Mouse (Mus musculus) C2C12 (cell line): ENCODE results near the gene Tec. TPM values are rescaled to one million over a fixed set of nuclear protein-coding genes. Genes with fewer than 3 reads are reported as not detected.

ENCODE experiments used
- H3K27me3 ChIP-seq: one replicate; pipeline ENCODE4 v1.6.1; 2011; ENCODE audit not compliant: control insufficient read depth, insufficient read depth, insufficient read length
- H3K36me3 ChIP-seq: one replicate; pipeline ENCODE4 v1.6.1; 2011; ENCODE audit not compliant: control insufficient read depth, insufficient read depth
- H3K4me3 ChIP-seq: one replicate; pipeline ENCODE4 v1.5.1; 2011; ENCODE audit warnings: mild to moderate bottlenecking, control low read depth; ENCODE audit not compliant: poor library complexity, insufficient read depth, severe bottlenecking
- H3K79me2 ChIP-seq: one replicate; pipeline ENCODE4 v1.6.1; 2011; ENCODE audit not compliant: control insufficient read depth, insufficient read depth
- H3K79me3 ChIP-seq: one replicate; pipeline ENCODE4 v1.6.1; 2011; ENCODE audit warnings: low read depth, control low read depth
- H3ac ChIP-seq: one replicate; pipeline ENCODE3; 2011; ENCODE audit warnings: low read depth; ENCODE audit not compliant: control insufficient read depth, insufficient read length
- CEBPB ChIP-seq: IDR thresholded peaks from one replicate; pipeline ENCODE4 v1.6.1; 2011; ENCODE audit warnings: low read depth, mild to moderate bottlenecking, control low read depth, moderate library complexity
- CTCF ChIP-seq: IDR thresholded peaks from one replicate; pipeline ENCODE4 v1.5.1; 2011; ENCODE audit not compliant: control insufficient read depth, insufficient read depth, insufficient read length
- FOSL1 ChIP-seq: IDR thresholded peaks from one replicate; pipeline ENCODE4 v1.8.0; 2011; ENCODE audit warnings: mild to moderate bottlenecking, low read length; ENCODE audit not compliant: poor library complexity, insufficient read depth, severe bottlenecking
- MAX ChIP-seq: IDR thresholded peaks from one replicate; pipeline ENCODE4 v1.6.1; 2011; ENCODE audit warnings: mild to moderate bottlenecking, control low read depth
- MYOD1 ChIP-seq: IDR thresholded peaks from one replicate; pipeline ENCODE4 v1.6.1; 2011; ENCODE audit warnings: low read depth; ENCODE audit not compliant: control insufficient read depth, insufficient read length
- MYOG ChIP-seq: IDR thresholded peaks from one replicate; pipeline ENCODE4 v1.6.1; 2011; ENCODE audit not compliant: control insufficient read depth, insufficient read length; ENCODE audit errors: extremely low read depth
- USF1 ChIP-seq: IDR thresholded peaks from one replicate; pipeline ENCODE4 v1.6.1; 2011; ENCODE audit warnings: low read depth, mild to moderate bottlenecking, control low read depth, moderate library complexity
- polyA plus RNA-seq: library from polyadenylated mRNA; unstranded; fragments of >200 nt; fragmentation: generic; extraction: Trizol; gene quantifications from one replicate; pipeline ENCODE4 v1.2.1, GENCODE M21; 2012; ENCODE audit warnings: missing spikeins

The Tec gene
- polyA plus RNA-seq, 1 experiment: 0.88 TPM

GRCm38 (mm10) chr5:72902876-72903516 is 34.7 kb upstream of the Tec start:
- no peak overlapping the region for H3ac ChIP-seq
- H3K36me3 ChIP-seq: no peaks in the 10 kb centered on the region
- TF ChIP-seq MYOG: no peak
- TF ChIP-seq USF1: no peak
- TF ChIP-seq MAX: no peak
- TF ChIP-seq CTCF: no peak
- TF ChIP-seq FOSL1: no peak
- TF ChIP-seq CEBPB: no peak
- no peak for TF ChIP-seq MYOD1
- H3K27me3 ChIP-seq: no peaks in the 10 kb centered on the region
- H3K4me3 ChIP-seq: no peak overlapping the region
- no peaks in the 10 kb centered on the region for H3K79me3 ChIP-seq
- no peaks in the 10 kb centered on the region for H3K79me2 ChIP-seq

GRCm38 (mm10) chr5:72902312-72902711 is 34.0 kb upstream of the Tec start:
- no peaks in the 10 kb centered on the region for H3K27me3 ChIP-seq
- no peak for TF ChIP-seq CEBPB
- H3K79me2 ChIP-seq: no peaks in the 10 kb centered on the region
- H3K79me3 ChIP-seq: no peaks in the 10 kb centered on the region
- no peak overlapping the region for H3ac ChIP-seq
- no peak overlapping the region for H3K4me3 ChIP-seq
- no peaks in the 10 kb centered on the region for H3K36me3 ChIP-seq

- no peaks in the 10 kb centered on the region for H3K36me3 ChIP-seq
- H3K4me3 ChIP-seq: no peak overlapping the region
- no peaks in the 10 kb centered on the region for H3K79me3 ChIP-seq
- TF ChIP-seq USF1 (no peak), FOSL1 (no peak), MYOD1 (no peak), MYOG (no peak), CEBPB (no peak), CTCF (no peak), MAX (no peak)
- H3K79me2 ChIP-seq: no peaks in the 10 kb centered on the region
- H3ac ChIP-seq: no peak overlapping the region
- no peaks in the 10 kb centered on the region for H3K27me3 ChIP-seq
These were observed 33.6 kb upstream of the Tec start for GRCm38 (mm10) chr5:72901866-72902265.

- no peaks in the 10 kb centered on the region for H3K27me3 ChIP-seq
- H3K79me3 ChIP-seq: no peaks in the 10 kb centered on the region
- H3ac ChIP-seq: no peak overlapping the region
- H3K4me3 ChIP-seq: no peak overlapping the region
- H3K79me2 ChIP-seq: no peaks in the 10 kb centered on the region
- H3K36me3 ChIP-seq: no peaks in the 10 kb centered on the region
- TF ChIP-seq USF1 (no peak), MYOD1 (no peak), MAX (no peak)
These were observed 31.0 kb upstream of the Tec start for GRCm38 (mm10) chr5:72899255-72899654.

- Histone ChIP-seq H3K79me2 (no peaks in the 10 kb centered on the region), H3K4me3 (no peak overlapping the region), H3K79me3 (no peaks in the 10 kb centered on the region), H3K27me3 (no peaks in the 10 kb centered on the region), H3K36me3 (no peaks in the 10 kb centered on the region), H3ac (no peak overlapping the region)
- TF ChIP-seq MYOD1: no peak
- TF ChIP-seq CTCF: no peak
- no peak for TF ChIP-seq USF1
- TF ChIP-seq CEBPB: no peak
- TF ChIP-seq FOSL1: no peak
- TF ChIP-seq MAX: no peak
- TF ChIP-seq MYOG: no peak
These were observed 29.7 kb upstream of the Tec start for GRCm38 (mm10) chr5:72897998-72898397.

GRCm38 (mm10) chr5:72896478-72897279 is 28.4 kb upstream of the Tec start:
- Histone ChIP-seq H3K36me3 (no peaks in the 10 kb centered on the region), H3K27me3 (no peaks in the 10 kb centered on the region), H3ac (no peak overlapping the region), H3K79me2 (no peaks in the 10 kb centered on the region), H3K4me3 (no peak overlapping the region), H3K79me3 (no peaks in the 10 kb centered on the region)
- TF ChIP-seq CTCF (no peak), MYOG (no peak), MYOD1 (no peak), FOSL1 (no peak), USF1 (no peak), MAX (no peak), CEBPB (no peak)
